Mouse (Mus musculus) CH12.LX (cell line): ENCODE measurements around the gene Gm4763. TPM values are rescaled to one million over a fixed set of nuclear protein-coding genes. Genes with fewer than 3 reads are reported as not detected.

Source experiments
- DNase-seq: peaks from one replicate; pipeline ENCODE4 v3.0.0-alpha.2; 2013; ENCODE audit errors: extremely low read depth
- H3K27ac ChIP-seq: 2 replicates; pipeline ENCODE4 v1.5.1; 2012; ENCODE audit warnings: low read depth, mild to moderate bottlenecking, control low read depth, moderate library complexity; ENCODE audit not compliant: insufficient read depth
- H3K27me3 ChIP-seq: replicated peaks from 2 replicates; pipeline ENCODE3; 2012; ENCODE audit warnings: inconsistent platforms
- H3K36me3 ChIP-seq, 2 experiments: replicated peaks in 1 of 2; 2 replicates each; pipeline versions ENCODE3 to v1.6.1; 2012; ENCODE audit warnings: inconsistent platforms in 1 of 2, low read length in 1 of 2, mild to moderate bottlenecking in 1 of 2, mixed read lengths in 1 of 2, moderate library complexity in 1 of 2; ENCODE audit not compliant: control insufficient read depth in 1 of 2, insufficient read depth in 1 of 2
- H3K4me1 ChIP-seq, 2 experiments: 2 replicates each; pipeline ENCODE4 v1.6.1; 2012; ENCODE audit warnings: inconsistent platforms in 1 of 2, moderate library complexity in 1 of 2; ENCODE audit not compliant: insufficient read depth in 2 of 2, control insufficient read depth in 1 of 2
- H3K4me2 ChIP-seq: 2 replicates; pipeline ENCODE4 v1.6.1; 2012; ENCODE audit warnings: low read depth, mild to moderate bottlenecking, control low read depth; ENCODE audit not compliant: poor library complexity, insufficient read depth, severe bottlenecking
- H3K4me3 ChIP-seq, 3 experiments: fragments of 150-350 bp in 1 of 3; sonication (generic) in 1 of 3; replicated peaks in 1 of 3; 2 replicates each; pipeline versions ENCODE3 to v1.5.1; 2011 to 2012; ENCODE audit warnings: low read depth in 2 of 3, low read length in 2 of 3, mild to moderate bottlenecking in 2 of 3, moderate library complexity in 2 of 3, control low read depth in 1 of 3, improper control_type of control experiment in 1 of 3, inconsistent platforms in 1 of 3, mixed read lengths in 1 of 3; ENCODE audit not compliant: poor library complexity in 1 of 3
- H3K79me2 ChIP-seq: replicated peaks from 2 replicates; pipeline ENCODE4 v1.6.1; 2012; ENCODE audit warnings: mild to moderate bottlenecking, moderate library complexity; ENCODE audit not compliant: control insufficient read depth, poor library complexity, insufficient read depth, severe bottlenecking; ENCODE audit errors: extremely low read depth
- H3K9ac ChIP-seq: 2 replicates; pipeline ENCODE4 v1.6.1; 2012; ENCODE audit warnings: low read depth, mild to moderate bottlenecking, control low read depth, moderate library complexity; ENCODE audit not compliant: insufficient read depth
- H3K9me3 ChIP-seq: replicated peaks from 2 replicates; pipeline ENCODE3; 2012; ENCODE audit warnings: low read length, inconsistent platforms, mixed read lengths
- CHD2 ChIP-seq: IDR thresholded peaks from 2 replicates; pipeline ENCODE4 v1.6.1; 2011; ENCODE audit warnings: low read length, improper control_type of control experiment
- CTCF ChIP-seq, 2 experiments: IDR thresholded peaks in 1 of 2; conservative IDR thresholded peaks in 1 of 2; 2 replicates each; pipeline ENCODE4 v1.5.1; 2011 to 2012; ENCODE audit warnings: low read depth in 2 of 2, low read length in 2 of 2, improper control_type of control experiment in 1 of 2, inconsistent platforms in 1 of 2, mild to moderate bottlenecking in 1 of 2, moderate library complexity in 1 of 2
- E2F4 ChIP-seq: IDR thresholded peaks from 2 replicates; pipeline ENCODE4 v1.6.1; 2011; ENCODE audit warnings: low read depth, low read length, improper control_type of control experiment; ENCODE audit not compliant: insufficient replicate concordance
- EP300 ChIP-seq: IDR thresholded peaks from 2 replicates; pipeline ENCODE4 v1.6.1; 2011; ENCODE audit warnings: low read length, improper control_type of control experiment
- GABPA ChIP-seq: IDR thresholded peaks from 2 replicates; pipeline ENCODE4 v1.6.1; 2012; ENCODE audit warnings: low read depth, low read length, improper control_type of control experiment, inconsistent platforms; ENCODE audit not compliant: insufficient replicate concordance
- HCFC1 ChIP-seq: IDR thresholded peaks from 2 replicates; pipeline ENCODE4 v1.6.1; 2012; ENCODE audit warnings: low read depth, mild to moderate bottlenecking, inconsistent platforms, low read length, improper control_type of control experiment
- JUN ChIP-seq: IDR thresholded peaks from 2 replicates; pipeline ENCODE4 v1.6.1; 2011; ENCODE audit warnings: low read depth, mild to moderate bottlenecking, low read length, improper control_type of control experiment, moderate library complexity; ENCODE audit not compliant: insufficient read depth
- KAT2A ChIP-seq: IDR thresholded peaks from 2 replicates; pipeline ENCODE4 v1.6.1; 2012; ENCODE audit warnings: low read length, improper control_type of control experiment, inconsistent platforms; ENCODE audit not compliant: insufficient replicate concordance
- MAFK ChIP-seq: IDR thresholded peaks from 2 replicates; pipeline ENCODE4 v1.6.1; 2011; ENCODE audit warnings: low read length, improper control_type of control experiment; ENCODE audit not compliant: insufficient replicate concordance
- MAX ChIP-seq: IDR thresholded peaks from 2 replicates; pipeline ENCODE4 v1.6.1; 2011; ENCODE audit warnings: low read length, improper control_type of control experiment
- MEF2A ChIP-seq: IDR thresholded peaks from 2 replicates; pipeline ENCODE4 v1.6.1; 2014; ENCODE audit warnings: low read depth, mild to moderate bottlenecking, inconsistent platforms, low read length, improper control_type of control experiment, borderline replicate concordance
- NRF1 ChIP-seq: IDR thresholded peaks from 2 replicates; pipeline ENCODE4 v1.6.1; 2014; ENCODE audit warnings: low read depth, mild to moderate bottlenecking, inconsistent platforms, low read length, improper control_type of control experiment, moderate library complexity
- POLR2A ChIP-seq: IDR thresholded peaks from 2 replicates; pipeline ENCODE4 v1.6.1; 2011; ENCODE audit warnings: low read depth, mild to moderate bottlenecking, improper control_type of control experiment, low read length
- SMC3 ChIP-seq: IDR thresholded peaks from 2 replicates; pipeline ENCODE4 v1.6.1; 2011; ENCODE audit warnings: low read depth, low read length, improper control_type of control experiment
- TCF12 ChIP-seq: IDR thresholded peaks from 2 replicates; pipeline ENCODE4 v1.6.1; 2014; ENCODE audit warnings: low read depth, mild to moderate bottlenecking, inconsistent platforms, low read length, improper control_type of control experiment
- UBTF ChIP-seq: IDR thresholded peaks from 2 replicates; pipeline ENCODE4 v1.6.1; 2012; ENCODE audit warnings: low read depth, mild to moderate bottlenecking, inconsistent platforms, low read length, improper control_type of control experiment, moderate library complexity
- ZNF384 ChIP-seq: IDR thresholded peaks from 2 replicates; pipeline ENCODE4 v1.6.1; 2012; ENCODE audit warnings: low read depth, low read length, improper control_type of control experiment, inconsistent platforms
- dilution Hi-C: fragments of 300-500 bp; cut with MboI; formaldehyde crosslinking; loops from 2 replicates; pipeline ENCODE4 v1.14.3; 2020; ENCODE audit warnings: low sequenced_read_pairs; ENCODE audit not compliant: extremely low pct_unique_long_range_greater_than_20kb, extremely low pct_ligation_motif_present
- in situ Hi-C: fragments of 300-500 bp; cut with MboI; formaldehyde crosslinking; loops from 3 replicates; pipeline ENCODE4 v1.14.3; 2019; ENCODE audit warnings: low sequenced_read_pairs, low pct_ligation_motif_present, low pct_unique_long_range_greater_than_20kb, mixed read lengths
- polyA plus RNA-seq: library from polyadenylated mRNA; unstranded; fragments of >175 nt; gene quantifications from 2 replicates; pipeline ENCODE4 v1.2.1, GENCODE M21; 2012; ENCODE audit warnings: low read depth; ENCODE audit not compliant: insufficient read length
- total RNA-seq, 2 experiments: library from RNA; depleted of rRNA; stranded (reverse); fragments of 300-350 nt in 1 of 2; fragments of >200 nt in 1 of 2; gene quantifications; 2 replicates each; pipeline ENCODE4 v1.2.3; 2012 to 2014

The Gm4763 gene
- total and polyA plus RNA-seq, 3 experiments: not detected

DNA sequence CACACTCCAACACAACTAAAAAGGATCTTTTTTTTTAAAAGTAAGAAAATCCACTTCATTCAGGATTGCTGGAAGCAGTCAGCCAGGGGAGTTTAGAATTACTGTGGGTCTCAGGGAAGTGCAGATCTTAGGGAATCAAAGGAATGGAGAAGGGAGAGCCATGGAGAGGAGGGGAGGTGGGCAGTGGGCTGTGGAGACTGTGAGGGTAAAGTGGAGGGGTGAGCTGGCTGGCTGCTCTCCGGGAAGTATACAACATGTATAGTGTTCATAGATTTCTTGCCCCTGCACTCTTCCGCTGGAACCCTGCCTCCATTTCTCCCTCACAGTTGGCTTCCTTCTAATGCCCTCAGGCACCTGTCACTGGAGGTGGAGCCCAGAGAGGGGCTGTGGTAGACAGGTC, 24.9 kb upstream of the Gm4763 start:
- dilution Hi-C loops (no loop called here), in situ Hi-C loops (no loop called here)
- Histone ChIP-seq H3K4me3 (no peak overlapping the region), H3K27ac (no peak overlapping the region), H3K4me2 (no peak overlapping the region), H3K4me1 (no peaks in the 10 kb centered on the region), H3K27me3 (peaks cover 77% of the 10 kb centered on the region), H3K36me3 (no peaks in the 10 kb centered on the region), H3K9ac (no peak overlapping the region), H3K79me2 (no peaks in the 10 kb centered on the region), H3K9me3 (no peaks in the 10 kb centered on the region)
- TF ChIP-seq KAT2A (no peak), EP300 (no peak), CTCF (conservative IDR thresholded peaks at IDR 0.05 in 1 of 2, IDR thresholded peaks at IDR 0.05 in 1 of 2; ENCODE audit: low read depth in 2 of 2, low read length in 2 of 2) (no peak), E2F4 (no peak), TCF12 (no peak), NRF1 (no peak), ZNF384 (no peak), SMC3 (no peak), POLR2A (no peak), JUN (no peak), UBTF (no peak), MAX (no peak), CHD2 (no peak), GABPA (no peak), HCFC1 (no peak), MAFK (no peak), MEF2A (no peak)
- DNase-seq: no peak

DNA sequence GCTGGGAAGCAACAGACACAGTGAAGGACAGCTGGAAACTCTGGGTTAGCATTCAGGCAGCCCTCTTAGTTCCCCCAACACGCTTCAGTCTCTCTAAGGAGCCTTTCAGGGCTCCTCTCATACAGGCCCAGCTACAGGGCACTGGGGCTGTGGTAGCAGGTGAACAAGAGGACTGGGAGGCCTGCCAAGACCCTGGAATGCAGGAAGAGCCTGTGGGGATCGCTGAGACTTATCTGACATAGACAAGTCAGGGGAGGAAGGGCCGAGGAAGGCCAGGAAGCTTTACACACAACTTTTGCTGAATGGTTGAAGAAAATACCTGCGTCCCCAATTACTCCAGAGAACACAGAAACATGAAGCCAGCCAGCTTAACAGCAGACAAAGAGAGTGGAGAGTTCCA, 24.0 kb upstream of the Gm4763 start:
- Histone ChIP-seq H3K4me1 (no peaks in the 10 kb centered on the region), H3K27ac (no peak overlapping the region), H3K79me2 (no peaks in the 10 kb centered on the region), H3K9ac (no peak overlapping the region), H3K27me3 (peaks cover 80% of the 10 kb centered on the region), H3K9me3 (no peaks in the 10 kb centered on the region), H3K4me3 (no peak overlapping the region), H3K4me2 (no peak overlapping the region), H3K36me3 (no peaks in the 10 kb centered on the region)
- TF ChIP-seq MAFK: no peak
- TF ChIP-seq ZNF384: no peak
- TF ChIP-seq MAX: no peak
- dilution Hi-C loops: no loop called here
- in situ Hi-C loops: no loop called here
- DNase-seq: no peak
